Mouse (Mus musculus) G1E-ER4 (cell line): ENCODE measurements around the gene Rcsd1. TPM values are rescaled to one million over a fixed set of nuclear protein-coding genes. Genes with fewer than 3 reads are reported as not detected.

ENCODE experiments used
- GATA1 ChIP-seq: IDR thresholded peaks from one replicate; pipeline ENCODE4 v1.8.0; 2012; ENCODE audit warnings: low read length, inconsistent platforms
- polyA plus RNA-seq: library from polyadenylated mRNA; stranded (reverse); fragments of >175 nt; gene quantifications from 2 replicates; pipeline ENCODE4 v1.2.3, GENCODE M21; 2012

Rcsd1 gene
- polyA plus RNA-seq, 1 experiment: 6.9 TPM

- no peak for TF ChIP-seq GATA1
Measured at GRCm38 (mm10) chr1:165724219-165725033, 14.9 kb upstream of the Rcsd1 start.

- no peak for TF ChIP-seq GATA1
Measured at GRCm38 (mm10) chr1:165722531-165723123, 13.1 kb upstream of the Rcsd1 start.

GRCm38 (mm10) chr1:165718543-165719105 lies 9.1 kb upstream of the Rcsd1 start:
- no peak for TF ChIP-seq GATA1

- TF ChIP-seq GATA1: no peak
Measured at GRCm38 (mm10) chr1:165717711-165718542, 8.4 kb upstream of the Rcsd1 start.

GRCm38 (mm10) chr1:165716426-165716825 lies 6.9 kb upstream of the Rcsd1 start:
- TF ChIP-seq GATA1: no peak

- no peak for TF ChIP-seq GATA1
Measured at GRCm38 (mm10) chr1:165713798-165714197, 4.2 kb upstream of the Rcsd1 start.

GRCm38 (mm10) chr1:165711914-165712313 lies 2.4 kb upstream of the Rcsd1 start:
- no peak for TF ChIP-seq GATA1

- no peak for TF ChIP-seq GATA1
Measured at GRCm38 (mm10) chr1:165708686-165709380, 724 bp downstream of the Rcsd1 start.

GRCm38 (mm10) chr1:165707640-165708322 lies 1.8 kb downstream of the Rcsd1 start:
- no peak for TF ChIP-seq GATA1

GRCm38 (mm10) chr1:165707241-165707639 lies 2.3 kb downstream of the Rcsd1 start:
- no peak for TF ChIP-seq GATA1

GRCm38 (mm10) chr1:165706492-165706891 lies 3.1 kb downstream of the Rcsd1 start:
- no peak for TF ChIP-seq GATA1

GRCm38 (mm10) chr1:165705868-165706348 lies 3.6 kb downstream of the Rcsd1 start:
- TF ChIP-seq GATA1: no peak

- TF ChIP-seq GATA1: no peak
Measured at GRCm38 (mm10) chr1:165705368-165705767, 4.2 kb downstream of the Rcsd1 start.

- TF ChIP-seq GATA1: no peak
Measured at GRCm38 (mm10) chr1:165704841-165705240, 4.7 kb downstream of the Rcsd1 start.
